Mouse (Mus musculus): Measurements from ENCODE around the gene Kri1.
"Not testable (repeated sequence)": the region's sequence is repeated elsewhere in the genome, so short reads cannot be mapped to it uniquely, and the experiment has no call there.

The Kri1 gene

GRCm38 (mm10) chr9:21287571-21288402 is at the start of gene Kri1:
Kri1 (minus strand) TSS chr9:21287969.
- DNase-seq (ENCODE audit: low spot score in 2 of 2) = peak; percentile 95 to 97

DNA sequence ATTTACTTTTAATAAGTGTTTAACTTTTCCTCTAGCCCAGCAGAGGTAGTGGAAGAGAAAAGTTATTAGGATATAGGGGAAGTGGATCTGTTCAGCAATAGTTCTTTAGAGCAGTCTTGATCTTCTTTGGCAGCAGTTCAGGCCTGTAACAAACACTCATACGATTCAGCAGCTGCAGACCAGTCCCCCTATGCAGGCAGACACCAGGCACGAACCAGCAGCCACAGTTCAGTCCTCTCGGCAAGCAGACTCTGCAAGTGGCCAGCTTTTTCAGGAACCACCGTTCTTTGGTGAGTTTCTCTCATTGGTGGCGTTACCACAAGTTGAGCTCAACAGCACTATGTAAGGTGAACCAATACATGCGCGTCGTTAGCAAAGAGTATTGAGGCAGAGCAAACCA is 48.7 kb upstream of the Kri1 start:
- no peak for DNase-seq (ENCODE audit: low spot score in 2 of 2)

DNA sequence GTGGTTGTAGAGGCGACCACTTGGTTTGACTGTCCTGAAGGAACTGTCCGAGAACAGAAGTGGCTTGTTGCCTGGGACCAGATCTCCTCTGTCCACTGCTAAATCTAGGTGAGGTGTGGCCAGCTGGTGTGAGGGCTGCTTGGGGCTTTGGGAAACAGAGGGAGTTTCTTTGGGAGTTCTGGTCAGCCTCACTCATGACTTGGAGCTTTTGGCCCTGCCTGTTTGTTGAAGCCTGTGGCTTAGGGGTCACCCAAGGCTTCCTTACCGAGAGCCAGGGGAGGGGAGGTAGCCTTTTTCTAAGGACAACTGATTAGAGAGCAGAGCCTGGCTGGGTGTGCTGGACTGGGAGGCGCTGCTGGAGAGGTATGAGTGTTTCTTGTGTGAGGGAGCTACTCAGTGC is 47.6 kb upstream of the Kri1 start:
- no peak for DNase-seq (ENCODE audit: low spot score in 2 of 2)

DNA sequence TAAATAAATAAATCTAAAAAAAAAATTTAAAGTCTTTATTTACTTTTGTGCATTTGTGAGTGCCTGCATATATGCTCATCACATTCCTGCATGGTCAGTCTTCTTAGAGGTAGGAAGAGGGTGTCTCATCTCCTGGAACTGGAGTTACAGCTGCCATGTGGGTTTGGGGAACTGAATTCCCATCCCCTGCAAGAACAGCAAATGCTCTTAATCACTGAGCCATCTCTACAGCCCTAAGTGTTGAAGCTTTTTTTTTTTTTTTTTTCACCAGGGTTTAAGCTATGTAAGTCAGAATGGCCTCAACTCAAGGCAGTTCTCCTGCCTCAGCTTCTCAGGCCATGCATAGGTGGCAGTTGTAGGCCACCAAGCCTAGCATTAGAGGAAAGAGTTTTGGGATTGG is 47.0 kb upstream of the Kri1 start:
- DNase-seq (ENCODE audit: low spot score in 2 of 2) = no peak

DNA sequence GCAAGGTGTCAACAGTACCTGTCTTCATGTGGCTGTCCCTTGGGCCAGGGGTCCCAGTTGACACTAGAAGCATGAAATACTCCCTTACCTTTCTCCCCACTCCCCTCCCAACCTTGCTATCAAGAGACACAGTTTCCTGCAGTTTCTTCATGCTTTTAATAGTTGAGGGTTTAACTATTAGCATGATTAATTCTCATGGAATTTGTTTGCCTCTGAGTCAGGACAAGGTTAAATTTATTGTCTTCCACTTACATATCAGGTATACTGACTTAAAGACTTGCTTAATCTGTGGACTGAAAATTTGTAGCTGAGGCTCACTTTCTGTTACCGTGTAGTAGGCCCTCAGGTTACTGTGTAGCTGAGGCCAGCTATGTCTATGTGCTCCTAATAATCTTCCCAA is 45.8 kb upstream of the Kri1 start:
- no peak for DNase-seq (ENCODE audit: low spot score in 2 of 2)

DNA sequence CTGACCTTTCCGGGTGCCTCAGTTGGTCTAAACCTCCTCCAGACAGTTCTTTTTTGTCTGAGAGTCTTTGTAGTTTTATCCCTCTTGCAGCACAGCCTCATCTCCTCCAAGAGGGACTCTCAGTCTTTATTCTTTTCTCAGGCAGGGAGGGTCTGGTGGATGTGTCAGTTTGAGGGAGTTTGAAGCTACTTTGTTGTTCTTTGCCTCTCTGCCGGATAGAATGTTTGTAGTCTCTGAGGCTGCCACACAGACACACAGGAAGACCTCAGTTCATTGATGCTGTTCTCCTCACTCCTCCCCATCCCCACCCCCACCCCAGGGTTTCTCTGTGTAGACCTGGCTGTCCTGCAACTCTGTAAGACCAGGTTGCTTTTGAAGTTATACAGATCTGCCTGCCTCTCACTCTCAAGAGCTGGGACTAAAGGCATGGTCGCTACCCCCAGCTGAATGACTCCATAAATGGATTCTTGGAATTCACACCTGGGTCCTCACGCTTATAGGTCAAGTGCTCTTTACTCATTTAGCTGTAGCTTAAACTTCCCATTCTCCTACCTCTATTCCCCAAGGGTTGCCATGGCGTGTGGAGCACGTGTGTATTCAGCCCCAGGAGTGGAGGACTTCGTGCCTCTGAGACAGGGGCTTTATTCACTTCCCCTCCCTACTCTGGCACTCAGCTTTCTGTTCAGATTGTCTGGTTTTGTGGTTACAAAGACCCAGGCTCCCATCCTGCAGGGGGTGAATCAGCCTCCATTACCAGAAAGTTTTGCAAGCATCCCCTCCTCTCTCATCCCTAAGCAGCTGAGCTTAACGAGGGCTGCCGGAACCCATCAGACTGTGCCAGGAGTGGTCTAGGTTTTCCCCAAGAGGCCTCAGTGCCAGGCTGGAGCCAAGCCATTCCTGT is 44.6 kb upstream of the Kri1 start:
- DNase-seq (ENCODE audit: low spot score in 2 of 2) = no peak

DNA sequence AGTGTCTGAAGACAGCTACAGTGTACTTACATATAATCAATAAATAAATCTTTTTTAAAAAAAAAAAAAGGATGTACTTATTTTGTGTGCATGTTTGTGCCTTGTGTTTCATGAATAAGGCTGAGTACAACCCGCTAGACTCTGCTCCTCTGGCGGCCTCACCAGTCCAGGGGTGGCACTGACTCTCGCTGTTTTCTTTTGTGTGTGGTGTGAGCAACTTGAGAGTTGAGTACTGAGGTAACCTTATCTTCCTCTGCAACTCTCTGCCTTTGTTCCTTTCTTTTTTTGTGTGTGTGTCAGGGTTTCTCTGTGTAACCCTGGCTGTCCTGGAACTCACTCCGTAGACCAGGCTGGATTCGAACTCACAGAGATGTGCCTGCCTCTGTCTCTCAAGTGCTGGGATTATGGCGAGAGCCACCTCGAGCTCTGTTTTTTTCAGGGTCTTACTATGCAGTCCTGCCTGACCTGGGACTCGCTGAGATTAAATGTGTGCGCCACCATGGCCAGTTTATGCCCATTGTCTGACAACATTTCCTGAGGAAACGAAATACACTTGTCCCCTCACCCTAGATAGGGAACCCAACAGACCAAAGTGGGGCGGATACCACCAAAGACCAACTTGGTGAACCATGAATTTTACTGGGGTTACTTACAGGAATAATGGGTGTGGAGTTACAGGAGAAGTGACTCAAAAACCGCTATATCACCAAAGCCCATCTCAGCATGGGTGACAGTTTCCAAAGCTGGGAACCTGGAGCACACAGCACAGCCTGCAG is 43.8 kb upstream of the Kri1 start:
- no peak for DNase-seq (ENCODE audit: low spot score in 2 of 2)

GRCm38 (mm10) chr9:21329699-21330289 is 42.0 kb upstream of the Kri1 start:
- no peak for DNase-seq (ENCODE audit: low spot score in 2 of 2)

- DNase-seq (ENCODE audit: low spot score in 2 of 2) = no peak
These were observed 41.3 kb upstream of the Kri1 start for GRCm38 (mm10) chr9:21329041-21329440.

- no peak for DNase-seq (ENCODE audit: low spot score in 2 of 2)
These were observed 40.3 kb upstream of the Kri1 start for GRCm38 (mm10) chr9:21328041-21328440.

DNA sequence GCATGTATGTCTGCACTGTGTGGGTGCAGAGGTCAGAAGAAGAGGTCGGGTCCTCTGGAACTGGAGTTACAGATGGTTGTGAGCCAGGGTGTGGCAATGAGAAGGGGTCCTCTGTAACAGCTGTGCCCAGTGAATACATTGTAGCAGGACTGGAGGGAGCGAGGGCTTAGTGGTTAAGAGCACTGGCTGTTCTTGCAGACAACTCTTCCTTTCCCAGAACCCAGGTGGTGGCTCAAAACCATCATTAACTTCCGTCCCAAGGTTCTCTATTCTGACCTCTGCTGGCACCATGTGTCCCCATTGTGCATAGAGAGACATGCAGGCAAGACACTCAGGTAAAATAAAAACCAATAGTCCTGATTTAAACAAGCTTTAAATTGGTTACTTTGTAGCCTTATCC is 39.8 kb upstream of the Kri1 start:
- no peak for DNase-seq (ENCODE audit: low spot score in 2 of 2)

- no peak for DNase-seq (ENCODE audit: low spot score in 2 of 2)
These were observed 36.5 kb upstream of the Kri1 start for GRCm38 (mm10) chr9:21324269-21324668.

- DNase-seq (ENCODE audit: low spot score in 2 of 2) = not testable (repeated sequence)
These were observed 35.1 kb upstream of the Kri1 start for GRCm38 (mm10) chr9:21322917-21323297.

GRCm38 (mm10) chr9:21322211-21322916 is 34.6 kb upstream of the Kri1 start:
- no peak for DNase-seq (ENCODE audit: low spot score in 2 of 2)

DNA sequence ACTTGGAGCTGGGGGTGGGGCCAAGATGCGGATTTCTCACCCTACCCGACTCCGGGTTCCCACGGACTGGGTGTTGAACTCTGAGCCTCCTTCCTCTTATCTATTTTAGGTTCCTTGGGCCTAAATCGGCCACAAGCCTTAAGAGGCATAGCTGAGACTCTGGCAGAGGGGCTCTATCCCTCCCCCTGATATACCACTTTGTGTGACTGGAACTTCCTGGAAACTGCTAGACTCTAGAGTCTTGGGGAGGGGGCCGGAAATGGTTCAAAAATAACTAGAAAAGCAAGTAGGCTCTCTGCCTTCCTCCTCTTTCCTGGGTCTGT is 33.7 kb upstream of the Kri1 start:
- peak; percentile 42 to 59 for DNase-seq (ENCODE audit: low spot score in 2 of 2)

GRCm38 (mm10) chr9:21320619-21321512 is 33.1 kb upstream of the Kri1 start, which contains the start of gene Slc44a2:
Slc44a2 (plus strand) TSS chr9:21320698.
- peak; percentile 84 to 87 for DNase-seq (ENCODE audit: low spot score in 2 of 2)

DNA sequence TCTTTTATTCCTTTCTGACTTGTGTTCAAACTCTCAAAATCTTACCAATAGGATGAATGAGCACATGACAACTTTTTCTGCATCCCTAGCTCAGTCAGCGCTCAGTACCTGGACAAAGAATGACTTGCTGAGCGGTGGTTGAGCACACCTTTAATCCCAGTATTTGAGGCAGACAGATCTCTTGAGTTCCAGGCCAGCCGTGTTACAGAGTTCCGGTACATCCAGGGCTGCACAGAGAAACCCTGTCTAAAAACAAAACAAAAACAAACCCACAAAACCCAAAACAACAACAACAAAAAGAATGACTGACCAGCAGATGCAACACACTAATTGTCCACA is 32.5 kb upstream of the Kri1 start:
- no peak for DNase-seq (ENCODE audit: low spot score in 2 of 2)

GRCm38 (mm10) chr9:21319503-21319902 is 31.7 kb upstream of the Kri1 start:
- DNase-seq (ENCODE audit: low spot score in 2 of 2) = no peak

DNA sequence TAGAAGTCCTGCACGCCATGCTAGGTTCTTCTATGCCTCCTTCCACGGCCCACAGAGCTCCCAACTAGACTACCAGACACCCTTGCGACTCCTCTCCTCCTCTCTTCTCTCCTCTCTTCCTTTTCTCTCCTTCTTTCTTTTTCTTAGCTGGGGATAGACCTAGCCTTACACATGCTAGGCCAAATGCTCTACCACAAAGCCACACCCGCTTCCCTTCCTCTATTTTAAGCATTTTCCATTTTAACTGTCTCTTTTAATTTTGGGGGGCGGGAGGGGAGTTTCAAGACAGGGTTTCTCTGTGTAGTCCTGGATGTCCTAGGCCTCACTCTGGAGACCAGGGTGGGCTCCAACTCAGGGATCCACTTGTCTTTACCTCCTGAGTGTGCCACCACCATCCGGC is 31.0 kb upstream of the Kri1 start:
- no peak for DNase-seq (ENCODE audit: low spot score in 2 of 2)

DNA sequence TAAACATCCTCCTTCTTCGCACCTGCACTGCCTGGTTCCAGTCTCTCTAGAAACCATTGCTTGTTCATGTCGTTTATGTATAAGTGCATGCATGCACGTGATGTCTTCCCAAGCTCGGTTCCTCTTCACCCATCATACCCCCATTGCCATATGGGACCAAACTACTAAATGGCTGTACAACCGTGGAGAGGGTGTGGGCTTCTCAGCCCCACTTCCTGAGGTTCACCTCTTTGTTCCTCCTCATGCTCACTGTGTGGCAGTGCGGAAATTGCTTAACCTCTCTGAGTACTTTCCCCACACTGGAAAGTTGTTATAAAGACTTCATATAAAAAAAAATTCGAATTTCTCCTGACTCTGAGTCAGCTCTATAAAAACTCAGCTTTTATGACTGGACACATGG is 28.9 kb upstream of the Kri1 start:
- DNase-seq (ENCODE audit: low spot score in 2 of 2) = no peak
